Mouse (Mus musculus) gastrocnemius, adult 18-20 months (tissue): ENCODE results near the gene Clybl. TPM values are rescaled to one million over a fixed set of nuclear protein-coding genes. Genes with fewer than 3 reads are reported as not detected.

Experiments used
- DNase-seq: peaks from one replicate; pipeline ENCODE4 v3.0.0; 2021; ENCODE audit warnings: low spot score
- total RNA-seq, 2 experiments: library from RNA; stranded (reverse); gene quantifications; 2 replicates each; pipeline ENCODE4 v1.2.3; 2021

The Clybl gene
- total RNA-seq, 2 experiments from 2014 or later = 68.5 to 70.8 TPM

- DNase-seq = no peak
Measured at GRCm38 (mm10) chr14:122246919-122247859, 65.7 kb downstream of the Clybl start.

- DNase-seq = no peak
Measured at GRCm38 (mm10) chr14:122249123-122249522, 67.6 kb downstream of the Clybl start.

- no peak for DNase-seq
Measured at GRCm38 (mm10) chr14:122251346-122251745, 69.8 kb downstream of the Clybl start.

- DNase-seq = no peak
Measured at GRCm38 (mm10) chr14:122255562-122256260, 74.2 kb downstream of the Clybl start.

- no peak for DNase-seq
Measured at GRCm38 (mm10) chr14:122256261-122256634, 74.7 kb downstream of the Clybl start.

- DNase-seq = no peak
Measured at GRCm38 (mm10) chr14:122258297-122258696, 76.8 kb downstream of the Clybl start.

- no peak for DNase-seq
Measured at GRCm38 (mm10) chr14:122261250-122261649, 79.7 kb downstream of the Clybl start.

GRCm38 (mm10) chr14:122262851-122263659, 81.6 kb downstream of the Clybl start:
- DNase-seq = no peak

- no peak for DNase-seq
Measured at GRCm38 (mm10) chr14:122265214-122265613, 83.7 kb downstream of the Clybl start.

GRCm38 (mm10) chr14:122267590-122267989, 86.1 kb downstream of the Clybl start:
- DNase-seq = no peak

GRCm38 (mm10) chr14:122271104-122271746, 89.7 kb downstream of the Clybl start:
- DNase-seq = no peak

- DNase-seq = no peak
Measured at GRCm38 (mm10) chr14:122277142-122277541, 95.6 kb downstream of the Clybl start.

- no peak for DNase-seq
Measured at GRCm38 (mm10) chr14:122279462-122280308, 98.2 kb downstream of the Clybl start.

- DNase-seq = no peak
Measured at GRCm38 (mm10) chr14:122280309-122281071, 99.0 kb downstream of the Clybl start.

GRCm38 (mm10) chr14:122281072-122281634, 99.6 kb downstream of the Clybl start:
- no peak for DNase-seq

- no peak for DNase-seq
Measured at GRCm38 (mm10) chr14:122283959-122284358, 102.5 kb downstream of the Clybl start.

- DNase-seq = no peak
Measured at GRCm38 (mm10) chr14:122296399-122296798, 114.9 kb downstream of the Clybl start.

GRCm38 (mm10) chr14:122296864-122297263, 115.4 kb downstream of the Clybl start:
- no peak for DNase-seq
